In the genomic region with DNA sequence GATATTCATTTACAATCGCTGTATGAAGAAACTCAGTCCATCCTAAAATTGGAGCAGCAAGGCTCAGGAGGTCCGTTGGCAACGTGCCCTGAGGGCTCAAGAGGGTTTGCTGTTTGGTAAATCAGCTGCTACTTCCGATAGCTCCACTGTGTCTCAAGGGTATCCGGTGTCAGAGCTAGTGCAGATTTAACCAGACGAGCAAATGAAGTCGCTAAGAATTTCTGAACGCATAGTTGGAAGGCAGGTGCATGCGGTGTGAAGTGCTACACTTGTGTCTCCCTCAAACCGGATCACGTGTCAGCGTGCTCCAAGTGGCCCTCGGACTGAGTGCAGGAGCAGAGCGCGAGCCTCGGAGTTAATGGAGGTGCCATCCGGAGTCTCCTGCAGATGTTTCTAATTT, we compare ENCODE assay signal across 9 mouse cellular contexts. TPM values are rescaled to one million over a fixed set of nuclear protein-coding genes. Genes with fewer than 3 reads are reported as not detected.
DNase-seq lines count a peak whose midpoint lies in the region; ATAC-seq and TF ChIP-seq lines count a peak whose summit lies in the region.
"Had no signal": no experiment of that assay in that cellular context is flagged by ENCODE, and none has a peak within 500 bp of the region (broad histone marks: within the 10 kb centered on the region; RNA-seq: fewer than 3 reads in every experiment).

No protein-coding gene starts in this region.

- H3K4me2 ChIP-seq in forebrain, embryonic 15.5 days (replicated peaks), result no peak overlapping the region
- H3K4me2 ChIP-seq: stomach, embryonic 15.5 days had no signal

- no peak for TF ChIP-seq CTCF in gastrocnemius, adult 2 months (IDR thresholded peaks at IDR 0.05)

- H3K27ac ChIP-seq in gastrocnemius, adult 2 months, result no peak overlapping the region
- no peak overlapping the region for H3K27ac ChIP-seq in forebrain, embryonic 15.5 days (replicated peaks)
- H3K27ac ChIP-seq: stomach, embryonic 15.5 days had no signal

- 72% methylated on average over 17 of the region's 17 CpGs for WGBS in forebrain, embryonic 15.5 days

- no peak overlapping the region for H3K9ac ChIP-seq in forebrain, embryonic 15.5 days (replicated peaks)
- H3K9ac ChIP-seq: stomach, embryonic 15.5 days had no signal

- H3K27me3 ChIP-seq in forebrain, embryonic 15.5 days, result no peaks in the 10 kb centered on the region
- H3K27me3 ChIP-seq: stomach, embryonic 15.5 days had no signal

- intact Hi-C loops in gastrocnemius, adult 2 months (cut with DNase I), result loop anchor here (10.0 kb wide), 1 partner anchor 85 kb away; no protein-coding TSS in a partner anchor

- H3K9me3 ChIP-seq in forebrain, embryonic 15.5 days, result no peaks in the 10 kb centered on the region
- H3K9me3 ChIP-seq: stomach, embryonic 15.5 days had no signal

- no peak overlapping the region for H3K4me3 ChIP-seq in gastrocnemius, adult 2 months
- H3K4me3 ChIP-seq in forebrain, embryonic 15.5 days, result no peak overlapping the region
- H3K4me3 ChIP-seq: stomach, embryonic 15.5 days had no signal

- DNase-seq in gastrocnemius, adult 2 months, result peak; percentile 27
- no peak for DNase-seq in gastrocnemius, adult 18-20 months (ENCODE audit: low spot score)
- peak; percentile 24 to 46 for DNase-seq in kidney, postnatal 25 days
- DNase-seq in kidney, adult 9 months, result no peak
- peak; percentile 38 for DNase-seq in heart, postnatal 4 days
- peak; percentile 37 for DNase-seq in mesoderm, embryonic 11.5 days (ENCODE audit: low read depth, low spot score)
- no peak for DNase-seq in B cell, adult 2 months

- H3K36me3 ChIP-seq in forebrain, embryonic 15.5 days, result no peaks in the 10 kb centered on the region
- H3K36me3 ChIP-seq: stomach, embryonic 15.5 days had no signal

- no peaks in the 10 kb centered on the region for H3K4me1 ChIP-seq in forebrain, embryonic 15.5 days
- H3K4me1 ChIP-seq: stomach, embryonic 15.5 days had no signal

- ATAC-seq in forebrain, embryonic 15.5 days (replicated peaks), result no peak

RNA-seq across cellular contexts. Expression of a gene that starts 37.7 kb away (rescaled TPM):
- total RNA-seq in gastrocnemius, adult 2 months (2021), result not detected
- not detected for total RNA-seq in gastrocnemius, adult 18-20 months (2021)
- under 1 TPM in 1 of 2 experiments, not detected in 1; 0.29 TPM for total RNA-seq in heart, postnatal 4 days (2021)
- polyA plus RNA-seq in forebrain, embryonic 15.5 days (2015; fragmentation: Nextera tagmentation; extraction: Ambion mirVana), result not detected in 2 replicates

Comparison
In these comparisons a context has a peak if more than half of its experiments do, and no peak if none do; other contexts are left out.
1. DNase-seq: peak in gastrocnemius, adult 2 months (single experiment), kidney, postnatal 25 days (2 of 2), heart, postnatal 4 days (single experiment) and mesoderm, embryonic 11.5 days (single experiment); none in gastrocnemius, adult 18-20 months (single experiment), kidney, adult 9 months (single experiment) and B cell, adult 2 months (0 of 2).